Mouse (Mus musculus): ENCODE data around the gene Aagab. TPM values are rescaled to one million over a fixed set of nuclear protein-coding genes. Genes with fewer than 3 reads are reported as not detected.

Aagab gene
- polyA plus RNA-seq, 1 experiment from 2014 or later, result 47.1 TPM

- no peak overlapping the region; the same call in 1 of the 2 replicates for H3K27ac ChIP-seq
- no peaks in the 10 kb centered on the region for H3K9me3 ChIP-seq (replicated peaks)
- H3K4me3 ChIP-seq, result no peak overlapping the region
- H3K27me3 ChIP-seq, result no peaks in the 10 kb centered on the region
- WGBS, result 61% methylated on average over 18 of the region's 18 CpGs
- peaks cover 51% of the 10 kb centered on the region for H3K4me1 ChIP-seq
- no peak overlapping the region for H3K4me2 ChIP-seq
- ATAC-seq, result peak; percentile 33; the same call in 1 of the 2 replicates
- peaks cover 17% of the 10 kb centered on the region; the same call in 1 of the 2 replicates for H3K36me3 ChIP-seq (ENCODE audit: poor library complexity, severe bottlenecking)
- H3K9ac ChIP-seq, result no peak overlapping the region
These were observed 64.3 kb downstream of the Aagab start for GRCm38 (mm10) chr9:63666612-63667372.

- ATAC-seq, result no peak
- 82% methylated on average over 8 of the region's 8 CpGs for WGBS
- no peak overlapping the region for H3K4me2 ChIP-seq
- H3K4me1 ChIP-seq, result peaks cover 51% of the 10 kb centered on the region
- H3K9me3 ChIP-seq (replicated peaks), result no peaks in the 10 kb centered on the region
- no peaks in the 10 kb centered on the region for H3K27me3 ChIP-seq
- no peak overlapping the region for H3K9ac ChIP-seq
- H3K4me3 ChIP-seq, result no peak overlapping the region
- H3K36me3 ChIP-seq (ENCODE audit: poor library complexity, severe bottlenecking), result peaks cover 13% of the 10 kb centered on the region; the same call in 1 of the 2 replicates
- no peak overlapping the region; the same call in 1 of the 2 replicates for H3K27ac ChIP-seq
These were observed 64.9 kb downstream of the Aagab start for GRCm38 (mm10) chr9:63667373-63667724.

DNA sequence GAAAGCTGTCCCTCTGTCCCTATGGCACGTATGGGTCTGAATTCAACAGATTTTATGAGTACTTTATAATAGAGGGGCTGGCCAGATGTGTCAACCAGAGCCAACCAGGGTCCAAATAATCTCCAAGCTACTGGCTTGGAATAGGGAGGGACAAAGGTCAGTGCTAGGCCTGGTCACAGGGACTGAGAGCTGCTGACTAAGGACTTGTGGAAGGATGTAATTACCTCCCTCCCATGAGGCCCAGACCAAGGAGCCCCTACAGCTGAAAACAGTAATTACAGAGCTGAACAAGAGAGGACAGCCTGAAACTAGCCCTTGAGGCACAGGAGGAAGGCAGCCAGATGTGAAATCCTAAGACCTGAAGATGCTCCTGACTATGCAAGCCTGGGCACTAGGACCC is 66.2 kb downstream of the Aagab start:
- Histone ChIP-seq H3K27ac (no peak overlapping the region), H3K4me2 (no peak overlapping the region), H3K36me3 (ENCODE audit: poor library complexity, severe bottlenecking) (0 out of 2 replicates have a peak, but pooled peaks cover 3% of the 10 kb centered on the region), H3K4me3 (no peak overlapping the region), H3K9ac (no peak overlapping the region), H3K4me1 (peaks cover 57% of the 10 kb centered on the region), H3K9me3 (replicated peaks) (no peaks in the 10 kb centered on the region), H3K27me3 (no peaks in the 10 kb centered on the region)
- 64% methylated on average over 1 of the region's 1 CpGs for WGBS
- no peak for ATAC-seq

DNA sequence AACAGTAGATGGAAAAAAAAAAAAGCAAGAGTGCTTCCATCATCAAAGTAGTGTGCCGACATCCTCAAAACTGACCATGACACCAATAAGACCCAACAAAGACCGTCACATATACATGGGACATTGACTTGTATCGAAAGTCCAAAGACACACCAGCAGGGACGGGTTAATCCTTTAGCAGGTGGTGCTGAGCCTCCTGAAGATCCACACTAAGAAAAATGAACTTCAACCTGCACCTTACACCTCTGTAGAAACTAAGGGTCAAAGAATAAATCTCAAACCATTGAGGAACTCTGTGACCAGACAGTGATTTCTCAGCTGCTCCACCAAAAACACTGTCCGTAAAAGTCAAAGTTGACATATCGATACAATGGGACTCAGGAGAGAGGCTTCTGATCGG is 67.4 kb downstream of the Aagab start:
- no peak overlapping the region for H3K4me3 ChIP-seq
- no peak overlapping the region for H3K4me2 ChIP-seq
- H3K9ac ChIP-seq, result no peak overlapping the region
- H3K4me1 ChIP-seq, result peaks cover 51% of the 10 kb centered on the region
- peaks cover 3% of the 10 kb centered on the region; the same call in 1 of the 2 replicates for H3K36me3 ChIP-seq (ENCODE audit: poor library complexity, severe bottlenecking)
- ATAC-seq, result no peak
- no peak overlapping the region for H3K27ac ChIP-seq
- no peaks in the 10 kb centered on the region for H3K27me3 ChIP-seq
- no peaks in the 10 kb centered on the region for H3K9me3 ChIP-seq (replicated peaks)
- WGBS, result 96% methylated on average over 7 of the region's 7 CpGs

- Histone ChIP-seq H3K36me3 (ENCODE audit: poor library complexity, severe bottlenecking) (peaks cover 3% of the 10 kb centered on the region; the same call in 1 of the 2 replicates), H3K4me1 (peaks cover 19% of the 10 kb centered on the region), H3K4me2 (no peak overlapping the region), H3K27me3 (no peaks in the 10 kb centered on the region), H3K9ac (no peak overlapping the region), H3K4me3 (no peak overlapping the region), H3K9me3 (replicated peaks) (no peaks in the 10 kb centered on the region), H3K27ac (no peak overlapping the region)
- no peak for ATAC-seq
- 65% methylated on average over 8 of the region's 8 CpGs for WGBS
These were observed 70.5 kb downstream of the Aagab start for GRCm38 (mm10) chr9:63672797-63673493.

DNA sequence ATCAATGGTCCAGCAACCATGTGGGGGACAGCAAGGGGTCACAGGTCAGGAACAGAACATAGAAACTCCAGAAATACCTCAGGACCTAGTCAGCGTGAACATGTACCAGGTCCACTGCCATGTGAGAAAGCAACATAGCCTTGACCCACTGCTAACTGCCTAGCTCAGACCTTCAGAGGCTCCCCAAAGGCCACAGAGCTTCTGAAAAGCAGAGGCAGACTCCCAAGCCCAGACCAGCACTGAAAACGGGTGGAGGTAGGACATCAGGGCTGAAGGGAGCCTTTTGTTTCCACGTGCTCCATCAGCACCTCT is 71.0 kb downstream of the Aagab start:
- WGBS, result 90% methylated on average over 3 of the region's 3 CpGs
- Histone ChIP-seq H3K4me1 (peaks cover 14% of the 10 kb centered on the region), H3K9me3 (replicated peaks) (no peaks in the 10 kb centered on the region), H3K27me3 (no peaks in the 10 kb centered on the region), H3K36me3 (ENCODE audit: poor library complexity, severe bottlenecking) (peaks cover 3% of the 10 kb centered on the region; the same call in 1 of the 2 replicates), H3K4me3 (no peak overlapping the region), H3K27ac (no peak overlapping the region), H3K9ac (no peak overlapping the region), H3K4me2 (no peak overlapping the region)
- no peak for ATAC-seq

DNA sequence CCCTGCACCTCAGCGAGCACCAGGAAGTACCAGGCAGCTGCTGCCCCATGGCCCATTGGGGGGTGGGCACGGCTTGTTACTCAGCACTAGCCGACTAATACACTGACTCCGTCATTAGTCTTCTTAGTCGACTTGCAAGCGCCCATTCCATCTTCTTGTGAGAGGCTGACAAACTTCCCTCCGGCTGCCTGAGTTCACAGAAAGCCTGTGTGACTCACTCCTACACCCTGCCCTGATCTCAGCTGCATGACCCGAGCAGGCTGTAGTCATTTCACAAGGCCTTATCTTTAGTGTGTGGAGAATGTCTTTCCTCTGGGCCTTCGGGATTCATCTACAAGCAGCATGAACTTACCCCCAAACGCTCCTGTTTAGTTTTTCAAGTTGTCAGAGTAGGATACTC is 72.2 kb downstream of the Aagab start:
- Histone ChIP-seq H3K4me2 (no peak overlapping the region), H3K27ac (no peak overlapping the region), H3K27me3 (no peaks in the 10 kb centered on the region), H3K4me1 (peaks cover 7% of the 10 kb centered on the region; the same call in 1 of the 2 replicates), H3K9ac (no peak overlapping the region), H3K36me3 (ENCODE audit: poor library complexity, severe bottlenecking) (peaks cover 3% of the 10 kb centered on the region; the same call in 1 of the 2 replicates), H3K9me3 (replicated peaks) (no peaks in the 10 kb centered on the region), H3K4me3 (no peak overlapping the region)
- ATAC-seq, result no peak
- WGBS, result 94% methylated on average over 10 of the region's 10 CpGs

- WGBS, result 69% methylated on average over 3 of the region's 3 CpGs
- H3K9me3 ChIP-seq (replicated peaks), result no peaks in the 10 kb centered on the region
- H3K27me3 ChIP-seq, result no peaks in the 10 kb centered on the region
- peaks cover 7% of the 10 kb centered on the region; the same call in 1 of the 2 replicates for H3K4me1 ChIP-seq
- H3K27ac ChIP-seq, result no peak overlapping the region
- H3K9ac ChIP-seq, result no peak overlapping the region
- ATAC-seq, result no peak
- peaks cover 3% of the 10 kb centered on the region; the same call in 1 of the 2 replicates for H3K36me3 ChIP-seq (ENCODE audit: poor library complexity, severe bottlenecking)
- no peak overlapping the region for H3K4me2 ChIP-seq
- no peak overlapping the region for H3K4me3 ChIP-seq
These were observed 75.2 kb downstream of the Aagab start for GRCm38 (mm10) chr9:63677621-63678020.

DNA sequence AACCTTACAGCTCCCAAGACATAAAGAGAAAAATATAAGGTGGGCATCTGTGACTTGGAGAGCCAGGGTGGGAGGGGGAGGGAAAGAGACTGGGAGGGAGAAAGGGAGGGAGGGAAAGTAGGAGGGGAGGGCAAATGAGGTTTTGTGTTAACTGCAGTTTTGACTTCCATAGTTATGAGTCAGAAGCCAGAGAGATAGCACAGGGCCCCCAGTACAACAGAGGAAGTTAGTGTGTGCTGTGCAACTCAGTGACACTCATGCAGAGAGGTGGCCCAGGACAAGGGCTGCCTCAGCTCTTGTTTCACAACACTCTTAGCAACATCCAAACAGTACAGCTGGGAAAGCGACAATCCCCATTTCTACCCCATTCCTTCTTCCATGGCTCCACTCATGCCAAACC is 75.6 kb downstream of the Aagab start:
- WGBS, result 100% methylated on average over 1 of the region's 1 CpGs
- Histone ChIP-seq H3K9me3 (replicated peaks) (no peaks in the 10 kb centered on the region), H3K36me3 (ENCODE audit: poor library complexity, severe bottlenecking) (peaks cover 3% of the 10 kb centered on the region; the same call in 1 of the 2 replicates), H3K4me1 (peaks cover 2% of the 10 kb centered on the region; the same call in 1 of the 2 replicates), H3K27me3 (no peaks in the 10 kb centered on the region), H3K9ac (no peak overlapping the region), H3K4me2 (no peak overlapping the region), H3K4me3 (no peak overlapping the region), H3K27ac (no peak overlapping the region)
- ATAC-seq, result no peak

- Histone ChIP-seq H3K4me3 (no peak overlapping the region), H3K9ac (no peak overlapping the region), H3K36me3 (ENCODE audit: poor library complexity, severe bottlenecking) (no peaks in the 10 kb centered on the region), H3K4me2 (no peak overlapping the region), H3K9me3 (replicated peaks) (0 out of 2 replicates have a peak, but pooled peaks cover 2% of the 10 kb centered on the region), H3K27me3 (no peaks in the 10 kb centered on the region), H3K4me1 (no peaks in the 10 kb centered on the region), H3K27ac (no peak overlapping the region)
- WGBS, result 81% methylated on average over 9 of the region's 9 CpGs
- no peak for ATAC-seq
These were observed 79.8 kb downstream of the Aagab start for GRCm38 (mm10) chr9:63682301-63682700.

GRCm38 (mm10) chr9:63682943-63683342 is 80.5 kb downstream of the Aagab start:
- Histone ChIP-seq H3K4me1 (no peaks in the 10 kb centered on the region), H3K27me3 (no peaks in the 10 kb centered on the region), H3K27ac (no peak overlapping the region), H3K4me2 (no peak overlapping the region), H3K9ac (no peak overlapping the region), H3K4me3 (no peak overlapping the region), H3K9me3 (replicated peaks) (0 out of 2 replicates have a peak, but pooled peaks cover 2% of the 10 kb centered on the region), H3K36me3 (ENCODE audit: poor library complexity, severe bottlenecking) (no peaks in the 10 kb centered on the region)
- no peak for ATAC-seq
- WGBS, result 88% methylated on average over 2 of the region's 2 CpGs

DNA sequence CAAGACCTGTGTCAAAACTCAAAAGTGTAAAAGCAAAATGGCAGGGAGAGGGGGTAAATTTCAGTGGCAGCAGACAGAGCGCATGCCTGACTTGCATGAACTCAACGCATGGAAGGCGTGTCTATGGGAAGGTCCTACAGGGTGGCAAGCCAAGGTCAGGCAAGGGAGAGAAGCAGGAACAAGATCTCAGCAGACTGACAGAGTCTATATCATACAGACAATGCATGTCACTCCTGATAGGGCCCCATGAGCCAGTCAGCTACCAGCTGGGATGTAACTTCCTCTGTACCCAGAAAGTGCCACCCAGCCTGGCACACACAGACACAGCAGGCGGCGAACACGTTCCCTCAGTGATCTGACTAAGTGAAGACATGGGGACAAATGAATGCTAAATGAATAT is 81.8 kb downstream of the Aagab start:
- Histone ChIP-seq H3K9ac (no peak overlapping the region), H3K27me3 (no peaks in the 10 kb centered on the region)

More for the DNA sequence above, 81.8 kb downstream of the Aagab start:
- Histone ChIP-seq H3K36me3 (ENCODE audit: poor library complexity, severe bottlenecking) (no peaks in the 10 kb centered on the region), H3K27ac (no peak overlapping the region), H3K4me1 (no peaks in the 10 kb centered on the region), H3K9me3 (replicated peaks) (0 out of 2 replicates have a peak, but pooled peaks cover 2% of the 10 kb centered on the region), H3K4me2 (no peak overlapping the region), H3K4me3 (no peak overlapping the region)
- 97% methylated on average over 6 of the region's 6 CpGs for WGBS
- ATAC-seq, result no peak
